Mouse (Mus musculus) right cerebral cortex, postnatal 25 days (tissue): ENCODE results near the gene Cryzl2.
A peak's percentile ranks its signal among the peaks of the same experiment; 100 is the strongest.

Source experiments
- DNase-seq: peaks from one replicate; pipeline ENCODE4 v3.0.0; 2022

The Cryzl2 gene

DNA sequence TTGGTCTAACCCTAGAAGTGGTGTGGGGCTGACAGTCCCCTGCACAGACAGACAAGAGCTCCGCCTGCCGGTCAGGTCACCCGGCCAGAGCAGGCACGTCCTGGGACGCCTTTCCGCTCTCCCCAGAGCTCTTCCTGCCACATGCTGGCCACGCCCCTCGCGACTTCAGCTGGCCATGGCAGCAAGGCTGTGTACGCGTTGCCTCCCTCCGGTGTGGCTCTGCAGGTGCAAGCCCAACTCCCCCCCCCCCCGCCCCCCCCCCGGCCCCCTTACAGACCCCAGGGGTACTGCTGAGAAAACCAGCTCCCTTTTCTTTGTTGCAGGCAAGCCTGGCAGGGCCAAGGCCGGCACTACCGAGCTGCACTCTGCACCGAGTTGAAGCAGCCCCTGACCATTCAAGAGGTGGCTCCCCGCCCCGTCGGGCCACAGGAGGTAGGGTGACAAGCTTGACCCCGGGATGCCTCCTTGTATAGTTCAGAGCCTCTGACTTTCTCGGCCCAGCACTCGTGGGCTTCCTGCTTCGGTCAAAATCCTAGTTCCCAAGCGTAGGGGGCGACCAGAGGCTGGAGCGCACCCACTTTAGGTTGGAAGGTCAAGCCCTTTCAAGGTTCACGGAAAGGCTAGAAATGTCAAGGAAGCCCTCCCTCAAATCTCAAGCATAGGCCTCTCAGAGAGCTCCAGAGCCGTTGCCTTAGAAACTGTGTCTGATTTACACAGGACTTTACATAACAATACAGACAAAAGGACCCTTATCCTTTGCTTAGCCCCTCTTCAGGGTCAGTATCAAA is at the start of gene Cryzl2:
Gene Cryzl2, plus strand, starts transcription at position 157 of the 788 bp plus-strand sequence.
- no peak for DNase-seq

DNA sequence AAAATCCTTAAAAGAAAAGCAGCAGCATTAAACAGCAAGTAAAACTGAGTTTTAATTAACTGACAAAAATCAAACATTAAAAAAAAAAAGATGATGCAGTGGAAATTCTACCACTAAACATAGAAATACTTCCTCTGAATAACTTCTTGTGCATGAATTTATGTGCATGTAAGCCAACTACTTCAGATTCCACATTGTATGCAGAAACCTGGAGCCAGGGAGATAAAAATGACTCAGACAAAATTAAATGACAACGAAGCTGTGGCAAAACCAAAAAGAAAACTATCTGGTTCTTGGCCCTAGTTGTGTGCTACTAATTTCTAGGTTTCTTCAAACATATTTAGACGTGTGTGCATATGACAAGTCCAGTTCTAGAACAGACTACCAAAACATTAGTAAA is 48.7 kb upstream of the Cryzl2 start:
- DNase-seq = no peak

DNA sequence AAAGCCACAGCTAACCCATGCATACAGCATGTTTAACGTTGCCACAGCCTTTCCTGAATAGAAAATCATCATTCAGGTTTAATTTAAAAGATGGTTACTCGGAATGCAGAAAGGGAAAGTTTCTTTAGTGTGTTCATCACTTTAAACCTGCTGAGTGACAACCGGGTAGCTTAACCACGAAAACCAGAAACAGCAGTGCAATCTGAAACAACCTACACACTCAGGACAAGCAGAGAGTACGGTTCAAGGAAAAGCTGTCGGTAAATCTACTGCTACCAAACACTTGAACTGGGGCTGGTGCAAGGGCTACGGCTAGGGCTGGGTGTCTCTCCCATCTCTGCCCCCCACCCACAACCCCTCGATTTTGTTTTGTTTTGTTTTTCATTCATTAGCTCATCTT is 47.4 kb upstream of the Cryzl2 start:
- DNase-seq = no peak

DNA sequence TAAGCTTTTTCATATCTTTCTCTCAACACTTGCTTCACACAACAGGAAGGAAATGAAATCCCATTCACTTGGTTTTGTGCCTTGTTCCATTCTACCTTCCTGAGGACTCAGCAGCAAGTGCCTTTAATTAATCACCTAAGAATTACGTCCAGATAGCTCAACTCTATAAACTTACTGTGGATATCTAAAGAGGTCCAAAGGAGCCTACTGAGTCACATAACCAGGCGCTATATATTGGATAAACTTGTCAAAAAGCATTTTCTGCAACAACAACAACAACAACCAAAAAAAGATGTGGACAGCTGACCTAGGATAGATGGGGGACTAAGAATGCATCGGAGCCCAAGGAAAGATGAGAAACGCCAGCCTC is 47.1 kb upstream of the Cryzl2 start:
- no peak for DNase-seq

DNA sequence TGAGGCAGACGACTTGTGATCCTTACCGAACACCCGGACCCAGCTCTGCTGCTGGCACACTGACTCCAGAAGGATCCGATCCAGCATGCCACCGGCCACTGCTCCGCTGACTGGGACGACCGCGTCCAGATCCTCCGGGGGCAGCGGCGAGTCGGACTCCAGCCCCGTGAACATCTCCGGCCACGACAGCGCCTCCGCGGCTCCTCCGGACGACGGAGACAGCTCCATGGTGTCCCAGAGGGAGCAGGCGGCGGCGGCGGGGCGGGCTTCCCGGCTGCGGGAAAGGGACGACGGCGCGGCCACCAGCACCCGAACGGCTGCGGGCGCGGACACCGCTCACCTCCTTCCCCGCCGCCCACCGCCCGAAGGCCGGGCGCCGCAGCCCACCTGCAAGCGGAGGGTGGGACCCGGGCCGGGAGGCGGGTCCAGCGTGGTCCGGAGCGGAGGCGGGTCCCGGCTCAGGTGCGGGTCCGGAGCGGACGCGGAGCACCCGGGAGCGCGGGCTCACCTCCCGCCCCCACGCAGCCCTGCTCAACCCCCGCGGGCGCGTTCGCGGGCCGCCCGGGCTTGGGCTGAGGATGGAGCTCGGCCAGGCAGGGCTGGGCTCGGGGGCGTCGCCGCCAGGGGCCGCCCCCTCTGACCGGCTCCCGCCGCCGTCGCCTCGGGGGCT is 46.5 kb upstream of the Cryzl2 start:
- DNase-seq = peak; percentile 63

DNA sequence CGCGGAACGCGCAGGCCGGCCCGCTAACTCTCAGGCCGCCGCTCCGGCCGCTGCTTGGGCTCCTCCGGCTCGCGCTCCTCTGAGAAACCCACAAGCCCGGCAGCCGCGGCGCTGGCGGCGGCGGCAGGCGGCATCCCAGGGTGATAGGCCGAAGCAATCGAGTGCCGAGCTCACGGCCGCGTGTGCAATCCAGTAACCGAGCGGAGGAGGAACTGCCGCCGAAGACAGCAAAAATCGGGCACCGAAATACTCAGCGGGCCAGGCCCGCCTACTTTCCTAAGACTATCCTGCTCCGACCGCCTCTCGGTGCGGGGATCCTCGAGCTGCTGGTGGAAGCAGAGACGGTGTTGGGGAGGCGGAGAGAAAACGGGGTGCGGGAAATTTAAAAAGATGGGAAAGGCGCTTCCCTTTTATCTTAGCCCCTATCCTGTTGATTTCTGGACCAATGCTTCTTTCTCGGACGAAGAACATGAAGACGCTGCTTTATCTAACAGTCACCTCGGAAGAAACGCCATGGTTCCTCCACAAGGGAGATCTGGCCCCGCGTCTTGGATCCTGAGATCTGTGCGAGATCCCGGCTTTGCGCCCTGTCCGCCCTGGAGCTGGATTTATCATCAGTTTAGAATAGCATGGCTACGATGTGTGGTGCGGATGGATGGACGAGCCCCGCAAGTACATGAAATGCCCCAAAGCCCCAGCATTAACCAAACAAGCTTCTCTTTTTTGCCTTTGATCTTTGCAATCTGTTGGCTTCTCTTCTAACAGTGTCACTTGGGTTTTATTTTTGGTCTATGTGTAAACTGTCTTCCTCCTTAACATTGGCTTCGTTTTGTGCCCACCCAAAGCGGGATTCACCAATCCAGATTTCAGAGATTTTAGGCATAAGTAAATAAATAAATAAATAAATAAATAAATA is 45.7 kb upstream of the Cryzl2 start, which contains the start of gene Rasal2:
Gene Rasal2, minus strand, starts transcription at position 142 of the 916 bp plus-strand sequence.
- peak; percentile 94 for DNase-seq

DNA sequence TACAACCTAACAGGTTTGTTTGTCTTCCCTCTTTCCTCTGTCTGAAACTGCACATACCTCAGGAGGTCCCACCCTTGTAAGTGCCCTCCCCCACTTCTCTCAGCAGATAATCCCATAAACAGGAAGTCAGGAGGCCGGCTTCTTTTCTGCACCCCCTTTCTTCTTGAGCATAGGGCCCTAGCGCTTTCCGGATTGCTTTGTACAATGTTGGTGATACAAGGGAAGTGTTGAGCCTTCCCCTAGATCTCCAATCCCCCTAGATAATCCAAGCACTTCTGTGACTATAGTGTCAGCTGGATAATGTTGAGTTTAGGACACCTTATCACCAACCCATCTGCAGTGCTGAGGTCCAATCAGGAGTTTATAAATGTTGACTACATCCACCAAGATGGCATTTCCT is 42.6 kb upstream of the Cryzl2 start:
- no peak for DNase-seq

DNA sequence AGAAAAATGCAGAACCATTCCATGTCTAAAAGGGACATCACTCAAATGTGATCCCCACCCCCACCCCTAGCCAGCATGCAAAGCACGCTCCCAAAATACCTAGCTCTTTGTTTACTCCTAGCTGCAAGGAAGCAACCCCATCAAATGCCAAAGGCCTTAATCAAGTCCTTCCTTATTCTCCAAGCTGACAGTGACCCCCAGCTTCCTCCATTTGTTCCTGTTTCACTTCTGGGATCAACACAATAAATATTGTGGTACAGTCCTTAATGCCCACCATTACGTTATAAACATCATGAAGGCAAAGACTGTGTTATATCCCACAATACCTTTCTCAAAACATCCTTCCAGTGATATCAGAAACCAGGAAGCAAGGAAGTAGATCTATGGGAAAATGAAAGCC is 41.7 kb upstream of the Cryzl2 start:
- no peak for DNase-seq

DNA sequence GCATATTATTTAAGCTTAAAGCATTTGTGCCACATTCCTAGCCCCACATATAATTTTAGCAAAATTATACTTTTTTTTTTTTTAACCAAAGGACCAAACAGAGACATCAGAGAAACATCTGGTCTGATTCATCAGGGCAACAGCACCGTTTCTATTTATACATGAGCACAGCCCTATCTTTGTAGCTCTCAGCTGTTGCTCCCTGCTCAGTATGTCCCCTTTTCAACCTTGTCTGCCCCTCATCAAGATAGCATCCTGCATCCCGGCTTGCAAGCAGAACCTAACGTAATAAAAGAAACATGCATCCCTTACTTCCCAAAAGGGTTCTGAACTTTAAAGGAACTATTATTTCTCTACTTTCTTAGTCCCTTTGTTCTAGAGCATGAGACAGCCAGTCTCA is 41.0 kb upstream of the Cryzl2 start:
- no peak for DNase-seq

DNA sequence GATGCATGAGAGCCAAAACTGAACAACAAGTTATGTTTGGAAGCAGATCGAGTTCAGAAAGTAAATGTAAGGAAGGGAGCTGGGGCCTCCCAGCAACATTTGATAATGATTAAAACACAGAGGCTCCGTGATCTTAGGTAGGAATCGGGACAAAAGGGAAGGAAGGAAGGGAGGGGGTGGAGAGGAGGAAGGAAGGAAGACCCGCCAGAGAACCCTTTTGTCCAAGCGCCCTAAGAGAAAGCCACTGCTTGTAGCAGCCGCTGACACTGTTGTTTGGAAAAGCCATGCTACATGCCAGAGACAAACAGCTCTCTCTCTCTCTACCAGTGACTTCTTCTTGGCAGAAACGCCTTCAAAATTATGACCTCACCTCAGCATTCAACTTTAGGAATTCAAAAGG is 40.5 kb upstream of the Cryzl2 start:
- DNase-seq = no peak

DNA sequence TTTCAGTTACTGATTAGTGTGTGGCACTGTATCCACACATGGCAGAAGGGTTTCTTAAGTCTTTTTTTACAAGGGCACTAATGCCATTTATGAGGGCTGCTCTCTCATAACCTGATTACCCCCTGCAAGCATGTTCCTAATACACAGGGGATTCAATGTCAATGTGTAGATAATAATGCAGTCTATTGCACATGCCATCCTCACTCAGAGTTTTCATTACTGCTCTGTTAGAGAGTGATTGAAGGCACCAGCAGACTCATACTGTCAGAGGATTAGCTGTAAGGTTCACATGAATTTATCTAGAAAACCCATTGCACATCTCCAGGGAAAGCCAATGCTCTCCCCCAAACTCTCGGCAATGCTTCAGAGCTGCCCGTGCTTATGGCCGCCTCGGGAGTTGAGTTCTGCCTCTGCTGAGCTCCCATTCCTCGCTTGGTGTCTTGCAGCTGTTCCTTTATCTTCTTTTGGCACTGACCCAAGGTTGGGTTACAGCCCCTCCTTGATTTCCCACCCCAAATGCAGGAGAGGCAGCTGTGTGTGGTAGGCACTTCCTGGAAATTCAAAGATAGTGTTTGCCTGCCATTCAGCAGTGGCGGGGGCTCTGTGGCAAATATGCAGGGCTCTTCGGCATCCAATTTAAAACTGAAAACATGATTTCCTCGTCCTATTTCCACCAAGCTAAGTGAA is 32.5 kb upstream of the Cryzl2 start:
- no peak for DNase-seq

DNA sequence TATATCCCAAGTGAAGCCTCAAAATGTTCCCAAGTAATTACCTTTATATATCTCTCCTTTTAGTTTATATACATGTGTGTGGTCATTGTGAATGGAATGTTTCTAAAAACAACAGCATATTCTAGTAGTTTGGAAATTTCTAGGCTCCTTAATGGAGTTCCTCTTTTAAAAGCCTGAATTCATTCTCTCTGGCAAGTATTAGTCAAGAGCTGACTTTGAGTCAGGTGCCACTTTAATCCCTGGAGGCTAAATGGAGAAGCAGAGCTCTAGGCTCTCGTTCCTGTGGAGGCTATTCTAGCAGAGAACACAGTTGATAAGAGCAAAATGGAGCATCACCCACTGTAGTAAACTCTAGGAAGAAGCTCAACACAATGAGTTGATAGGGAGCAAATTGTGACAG is 31.4 kb upstream of the Cryzl2 start:
- DNase-seq = no peak

DNA sequence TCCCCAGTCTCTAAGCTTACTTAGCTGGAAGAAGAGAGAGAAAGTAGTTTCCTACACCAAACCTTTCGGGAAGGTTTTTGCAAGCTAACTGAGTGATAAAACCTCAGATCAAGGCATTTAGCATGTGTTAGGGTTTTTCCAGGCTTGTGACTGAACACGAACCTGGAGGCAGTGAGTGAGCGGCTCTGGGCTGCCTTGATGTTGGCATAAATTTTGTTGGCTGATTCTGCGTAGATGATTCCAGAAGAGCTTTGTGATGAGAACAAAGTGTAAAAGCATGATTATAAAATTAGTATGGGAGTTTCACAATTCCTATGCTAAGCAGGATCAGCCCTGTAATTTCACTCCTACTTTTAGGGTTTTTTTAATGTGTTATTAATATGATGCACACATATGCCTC is 30.8 kb upstream of the Cryzl2 start:
- DNase-seq = no peak

DNA sequence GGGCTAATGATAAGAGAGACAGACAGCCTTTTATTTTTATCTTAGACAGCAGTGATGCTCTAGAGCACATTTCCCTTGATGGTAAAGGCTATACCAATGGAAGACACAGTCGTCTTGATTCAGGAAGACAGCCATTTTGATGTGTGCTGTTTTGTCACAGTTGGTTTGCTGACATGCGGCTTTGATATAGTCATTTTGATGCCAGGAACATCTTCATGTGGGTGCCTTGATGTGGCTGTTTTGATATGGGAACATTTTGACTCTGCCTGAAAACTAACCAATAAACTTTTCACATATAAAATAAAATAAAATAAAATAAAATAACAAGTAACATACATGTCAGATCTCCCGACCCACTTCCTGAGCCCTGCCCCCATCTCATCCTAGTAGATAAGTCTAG is 30.0 kb upstream of the Cryzl2 start:
- DNase-seq = no peak

DNA sequence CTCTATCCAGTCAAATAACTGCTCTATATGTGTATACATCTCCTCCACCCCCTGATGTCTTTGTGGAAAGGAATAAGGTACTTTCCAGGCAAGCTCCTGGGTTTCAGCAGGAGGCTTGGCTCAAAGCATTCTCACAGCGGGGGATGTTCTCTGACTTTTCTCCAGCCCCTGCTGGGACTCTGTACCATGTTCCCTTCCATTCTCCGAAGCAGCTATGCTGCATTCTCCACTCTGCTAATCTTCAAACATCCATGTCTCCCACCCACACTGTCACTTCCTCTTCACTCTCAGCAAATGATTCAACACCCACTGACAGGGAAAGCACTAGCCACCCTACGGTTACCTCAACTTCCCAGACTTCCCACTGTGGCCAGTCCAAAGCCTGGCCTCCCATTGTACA is 25.1 kb upstream of the Cryzl2 start:
- DNase-seq = no peak

DNA sequence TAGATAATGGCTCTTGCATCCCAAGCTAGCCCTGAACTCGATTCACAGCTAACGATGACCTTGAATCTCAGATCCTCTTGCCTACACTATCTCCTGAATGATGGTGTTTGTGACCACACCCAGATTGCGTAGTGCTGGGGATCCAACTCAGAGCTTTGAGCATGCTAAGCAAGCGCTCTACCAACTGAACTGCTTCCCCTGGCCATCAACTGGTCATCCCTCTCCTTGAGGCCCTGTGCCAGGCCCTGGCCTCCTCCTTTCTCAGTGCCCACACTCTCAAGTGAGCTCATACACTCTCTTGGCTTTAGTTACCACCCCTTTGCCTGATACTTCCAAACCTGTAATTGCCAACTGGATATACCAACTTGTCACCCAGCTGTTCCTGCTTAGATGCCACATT is 24.0 kb upstream of the Cryzl2 start:
- DNase-seq = no peak

DNA sequence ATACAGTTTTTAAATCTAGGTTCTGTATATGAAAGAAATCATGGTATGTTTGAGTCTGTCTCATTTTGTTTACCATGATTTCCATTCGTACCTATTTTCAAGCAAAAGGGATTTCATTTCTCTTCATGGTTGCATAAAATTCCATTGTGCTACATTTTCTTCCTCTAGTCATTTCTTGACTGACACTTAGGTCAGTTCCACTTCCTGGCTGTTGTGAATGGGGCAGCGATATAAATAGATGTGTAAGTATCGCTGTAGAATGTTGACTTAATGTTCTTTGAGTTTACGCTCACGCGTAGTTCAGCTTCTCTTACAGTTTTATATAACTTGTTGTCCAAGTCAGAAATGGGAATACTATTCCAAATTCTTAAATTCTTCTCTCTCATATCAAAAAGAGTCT is 22.5 kb upstream of the Cryzl2 start:
- no peak for DNase-seq

DNA sequence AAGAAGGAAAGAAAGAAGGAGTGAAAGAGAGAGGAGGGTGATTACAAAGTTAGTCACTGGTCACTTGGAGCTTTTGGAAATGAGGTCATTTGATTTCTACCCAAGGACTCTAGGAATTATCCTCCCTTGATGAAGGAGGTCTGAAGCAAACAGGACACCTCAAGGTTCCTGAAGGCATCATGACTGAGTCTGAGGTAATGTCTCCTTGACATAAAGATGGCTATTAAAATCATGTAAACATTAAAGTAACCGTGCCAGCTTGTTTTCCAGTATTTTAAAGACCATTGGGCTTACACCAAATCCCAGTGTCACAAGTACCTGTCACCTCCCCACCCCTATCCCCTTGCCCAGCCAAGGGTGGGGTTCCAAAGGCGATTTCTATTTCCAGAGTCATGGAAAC is 20.1 kb upstream of the Cryzl2 start:
- no peak for DNase-seq

DNA sequence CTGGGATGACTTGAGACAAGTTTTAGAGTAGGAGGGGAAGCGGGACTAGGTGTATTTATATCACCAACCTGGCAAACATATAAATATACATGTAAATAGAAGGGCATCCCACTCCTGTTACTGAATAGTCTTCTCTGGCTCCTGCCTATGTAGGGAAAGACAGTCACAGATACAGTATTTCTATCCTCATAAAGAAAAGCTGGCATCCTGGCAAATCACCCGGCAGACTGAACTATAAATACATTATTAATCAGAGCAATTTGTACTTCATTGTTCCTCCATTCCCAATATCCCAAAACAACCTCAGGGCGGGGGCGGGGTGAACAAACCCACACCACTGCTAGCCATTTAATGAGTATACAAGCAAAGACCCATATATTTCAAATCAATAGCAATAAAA is 19.3 kb upstream of the Cryzl2 start:
- no peak for DNase-seq

DNA sequence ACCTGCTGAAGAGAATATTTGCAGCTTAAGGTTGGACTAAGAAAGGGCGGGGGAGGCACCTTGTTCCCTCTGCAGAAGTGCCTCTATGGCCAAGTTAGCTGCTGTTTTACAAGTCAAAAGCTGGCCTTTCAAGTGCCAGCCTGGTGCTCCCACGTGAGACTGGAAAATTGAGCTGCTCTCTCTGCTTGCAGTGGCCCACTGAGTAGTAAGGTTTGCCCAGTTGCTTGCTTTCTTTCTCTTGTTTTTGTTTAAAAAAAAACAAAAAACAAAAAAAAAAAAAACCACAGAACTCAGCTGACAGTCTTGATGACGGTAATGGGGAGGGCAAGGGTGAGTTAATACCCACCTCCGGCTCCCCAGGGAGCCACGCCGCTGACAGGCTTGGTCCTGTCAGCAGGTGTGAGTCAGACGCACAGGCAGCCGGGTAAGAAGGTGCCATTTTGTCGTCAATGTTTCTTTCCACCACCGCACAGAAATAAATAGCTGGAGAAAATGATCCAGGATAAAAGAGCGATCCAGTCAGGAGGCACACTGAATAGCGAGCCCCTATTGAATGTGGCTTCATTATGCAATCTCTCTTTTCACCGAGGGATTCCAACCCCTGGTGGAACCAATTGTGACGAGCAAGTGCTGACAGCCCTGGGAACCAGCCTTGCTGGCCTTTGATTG is 18.3 kb upstream of the Cryzl2 start:
- no peak for DNase-seq

DNA sequence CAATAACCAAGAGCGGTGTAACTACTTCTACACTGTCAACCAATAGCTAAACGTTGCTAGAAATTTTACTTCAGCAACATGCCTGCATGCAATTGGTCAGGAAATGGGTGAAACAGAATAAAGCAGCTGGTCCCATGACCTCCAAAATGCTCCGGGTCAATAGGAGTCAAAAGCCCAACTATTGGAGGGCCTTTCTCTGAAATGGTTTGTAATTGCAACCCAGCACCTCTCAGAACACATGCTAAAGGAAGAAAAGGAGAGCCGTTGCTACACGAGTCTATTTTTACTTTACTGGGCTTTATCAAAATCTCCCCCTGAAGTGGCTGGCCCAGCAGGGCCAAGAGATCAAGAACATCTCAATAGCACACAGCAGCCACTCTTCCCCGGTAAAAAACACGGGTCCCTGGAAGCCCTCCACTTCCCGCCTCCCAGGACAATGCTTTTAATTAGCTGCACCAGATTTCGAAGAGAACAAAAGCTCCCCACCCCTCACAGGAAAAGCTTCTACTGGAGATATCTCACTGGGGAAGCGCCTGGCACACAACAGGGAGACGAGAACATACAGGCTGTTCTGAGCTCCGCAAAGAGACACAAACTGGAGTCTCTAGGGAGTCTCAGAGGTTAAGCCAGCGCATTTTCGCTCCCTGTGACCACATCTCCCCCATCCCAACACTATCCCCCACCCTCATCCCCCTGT is 15.2 kb upstream of the Cryzl2 start:
- peak; percentile 46 for DNase-seq
